Mouse (Mus musculus): ENCODE measurements around the gene Shf. TPM values are rescaled to one million over a fixed set of nuclear protein-coding genes. Genes with fewer than 3 reads are reported as not detected.
"Not testable (repeated sequence)": the region's sequence is repeated elsewhere in the genome, so short reads cannot be mapped to it uniquely, and the experiment has no call there.

Gene Shf
- total RNA-seq, 2 experiments from 2014 or later = 68.3 to 76.2 TPM

- DNase-seq (ENCODE audit: low spot score in 2 of 2) = no peak
- intact Hi-C loops (cut with DNase I) = no loop called here
These were observed 16.0 kb downstream of the Shf start for GRCm38 (mm10) chr2:122352992-122353391.

- intact Hi-C loops (cut with DNase I) = no loop called here
- no peak for DNase-seq (ENCODE audit: low spot score in 2 of 2)
These were observed 17.0 kb downstream of the Shf start for GRCm38 (mm10) chr2:122351931-122352329.

GRCm38 (mm10) chr2:122351156-122351930 is 17.6 kb downstream of the Shf start:
- DNase-seq (ENCODE audit: low spot score in 2 of 2) = peak; percentile 66 to 70
- intact Hi-C loops (cut with DNase I) = no loop called here

GRCm38 (mm10) chr2:122349136-122349785 is 19.7 kb downstream of the Shf start:
- intact Hi-C loops (cut with DNase I) = loop anchor here (2.0 kb wide), 1 partner anchor 20 kb away; the partner anchor contains the start of gene Shf
- no peak for DNase-seq (ENCODE audit: low spot score in 2 of 2)

GRCm38 (mm10) chr2:122348531-122349131 is 20.3 kb downstream of the Shf start:
- intact Hi-C loops (cut with DNase I) = loop anchor here (1.0 to 2.0 kb wide), 2 partner anchors 20 to 30 kb away; partner anchors contain the start of gene Shf
- DNase-seq (ENCODE audit: low spot score in 2 of 2) = peak; percentile 88 to 92

GRCm38 (mm10) chr2:122347257-122347656 is 21.7 kb downstream of the Shf start:
- intact Hi-C loops (cut with DNase I) = no loop called here
- DNase-seq (ENCODE audit: low spot score in 2 of 2) = no peak

GRCm38 (mm10) chr2:122346164-122346563 is 22.8 kb downstream of the Shf start:
- intact Hi-C loops (cut with DNase I); DNase-seq (ENCODE audit: low spot score in 2 of 2): not testable (repeated sequence)

- intact Hi-C loops (cut with DNase I) = no loop called here
- DNase-seq (ENCODE audit: low spot score in 2 of 2) = no peak
These were observed 23.7 kb downstream of the Shf start for GRCm38 (mm10) chr2:122345106-122345893.

- intact Hi-C loops (cut with DNase I) = no loop called here
- no peak for DNase-seq (ENCODE audit: low spot score in 2 of 2)
These were observed 31.7 kb downstream of the Shf start for GRCm38 (mm10) chr2:122337291-122337690.

GRCm38 (mm10) chr2:122334170-122334569 is 34.8 kb downstream of the Shf start:
- no peak for DNase-seq (ENCODE audit: low spot score in 2 of 2)

GRCm38 (mm10) chr2:122332222-122332621 is 36.7 kb downstream of the Shf start:
- intact Hi-C loops (cut with DNase I) = no loop called here
- DNase-seq (ENCODE audit: low spot score in 2 of 2) = no peak

More at GRCm38 (mm10) chr2:122334170-122334569, 34.8 kb downstream of the Shf start:
- intact Hi-C loops (cut with DNase I) = no loop called here

- intact Hi-C loops (cut with DNase I); DNase-seq (ENCODE audit: low spot score in 2 of 2): not testable (repeated sequence)
These were observed 38.6 kb downstream of the Shf start for GRCm38 (mm10) chr2:122330317-122330716.

GRCm38 (mm10) chr2:122327986-122328385 is 41.0 kb downstream of the Shf start:
- intact Hi-C loops (cut with DNase I) = no loop called here
- no peak for DNase-seq (ENCODE audit: low spot score in 2 of 2)

GRCm38 (mm10) chr2:122325361-122325760 is 43.6 kb downstream of the Shf start:
- no peak for DNase-seq (ENCODE audit: low spot score in 2 of 2)
- intact Hi-C loops (cut with DNase I) = no loop called here

- no peak for DNase-seq (ENCODE audit: low spot score in 2 of 2)
- intact Hi-C loops (cut with DNase I) = no loop called here
These were observed 44.4 kb downstream of the Shf start for GRCm38 (mm10) chr2:122324586-122324985.

GRCm38 (mm10) chr2:122323960-122324359 is 45.0 kb downstream of the Shf start:
- DNase-seq (ENCODE audit: low spot score in 2 of 2) = no peak
- intact Hi-C loops (cut with DNase I) = no loop called here

GRCm38 (mm10) chr2:122317384-122317783 is 51.6 kb downstream of the Shf start:
- DNase-seq (ENCODE audit: low spot score in 2 of 2) = no peak
- intact Hi-C loops (cut with DNase I) = no loop called here

- DNase-seq (ENCODE audit: low spot score in 2 of 2) = no peak
- intact Hi-C loops (cut with DNase I) = no loop called here
These were observed 53.6 kb downstream of the Shf start, which contains the start of gene Duox1 for GRCm38 (mm10) chr2:122315372-122315771. TSS of gene Duox1 (plus strand) at chr2:122315672.

GRCm38 (mm10) chr2:122313536-122313935 is 55.4 kb downstream of the Shf start, which contains the start of gene Duoxa1:
TSS of gene Duoxa1 (minus strand) at chr2:122313730.
- intact Hi-C loops (cut with DNase I) = loop anchor here (5.0 kb wide), 1 partner anchor 244 kb away; no protein-coding TSS in a partner anchor
- DNase-seq (ENCODE audit: low spot score in 2 of 2) = no peak
